Mouse (Mus musculus) spleen, postnatal 10 days (tissue): ENCODE results near the gene Papss1.

Source experiments
- DNase-seq, 2 experiments: peaks; one replicate each; pipeline ENCODE4 v3.0.0; 2021 to 2022; ENCODE audit warnings: low spot score in 2 of 2

Papss1 gene

GRCm38 (mm10) chr3:131631318-131631870 is 66.8 kb downstream of the Papss1 start:
- DNase-seq = no peak

GRCm38 (mm10) chr3:131634091-131634490 is 69.5 kb downstream of the Papss1 start:
- no peak for DNase-seq

- DNase-seq = no peak
Observed at GRCm38 (mm10) chr3:131636126-131636525, 71.6 kb downstream of the Papss1 start.

- no peak for DNase-seq
Observed at GRCm38 (mm10) chr3:131637008-131637407, 72.4 kb downstream of the Papss1 start.

- no peak for DNase-seq
Observed at GRCm38 (mm10) chr3:131637664-131638063, 73.1 kb downstream of the Papss1 start.

- DNase-seq = no peak
Observed at GRCm38 (mm10) chr3:131638216-131638615, 73.6 kb downstream of the Papss1 start.

GRCm38 (mm10) chr3:131642681-131643292 is 78.2 kb downstream of the Papss1 start:
- DNase-seq = peak in 1 of 2 experiments; percentile 25

GRCm38 (mm10) chr3:131645203-131645602 is 80.6 kb downstream of the Papss1 start:
- DNase-seq = no peak

- no peak for DNase-seq
Observed at GRCm38 (mm10) chr3:131654366-131654765, 89.8 kb downstream of the Papss1 start.

GRCm38 (mm10) chr3:131656032-131656431 is 91.5 kb downstream of the Papss1 start:
- no peak for DNase-seq

GRCm38 (mm10) chr3:131660126-131660525 is 95.6 kb downstream of the Papss1 start:
- DNase-seq = no peak

- no peak for DNase-seq
Observed at GRCm38 (mm10) chr3:131660629-131661028, 96.1 kb downstream of the Papss1 start.

GRCm38 (mm10) chr3:131662589-131663148 is 98.1 kb downstream of the Papss1 start:
- DNase-seq = no peak

GRCm38 (mm10) chr3:131669910-131670309 is 105.3 kb downstream of the Papss1 start:
- DNase-seq = no peak

- DNase-seq = no peak
Observed at GRCm38 (mm10) chr3:131686106-131686505, 121.5 kb downstream of the Papss1 start.

GRCm38 (mm10) chr3:131689949-131690348 is 125.4 kb downstream of the Papss1 start:
- no peak for DNase-seq

- DNase-seq = no peak
Observed at GRCm38 (mm10) chr3:131690543-131690942, 126.0 kb downstream of the Papss1 start.

GRCm38 (mm10) chr3:131691202-131691601 is 126.6 kb downstream of the Papss1 start:
- DNase-seq = no peak
